Mouse (Mus musculus) embryonic fibroblast, embryonic 13.5 days (primary cell): ENCODE data around the gene Rapsn.

ENCODE experiments used
- CTCF ChIP-seq: IDR thresholded peaks from 2 replicates; pipeline ENCODE4 v1.5.1; 2011; ENCODE audit warnings: mild to moderate bottlenecking, control low read depth, low read length, moderate library complexity, borderline replicate concordance; ENCODE audit not compliant: insufficient read depth
- POLR2A ChIP-seq: IDR thresholded peaks from 2 replicates; pipeline ENCODE4 v1.6.1; 2011; ENCODE audit warnings: low read depth, mild to moderate bottlenecking, control low read depth, low read length, moderate library complexity

DNA sequence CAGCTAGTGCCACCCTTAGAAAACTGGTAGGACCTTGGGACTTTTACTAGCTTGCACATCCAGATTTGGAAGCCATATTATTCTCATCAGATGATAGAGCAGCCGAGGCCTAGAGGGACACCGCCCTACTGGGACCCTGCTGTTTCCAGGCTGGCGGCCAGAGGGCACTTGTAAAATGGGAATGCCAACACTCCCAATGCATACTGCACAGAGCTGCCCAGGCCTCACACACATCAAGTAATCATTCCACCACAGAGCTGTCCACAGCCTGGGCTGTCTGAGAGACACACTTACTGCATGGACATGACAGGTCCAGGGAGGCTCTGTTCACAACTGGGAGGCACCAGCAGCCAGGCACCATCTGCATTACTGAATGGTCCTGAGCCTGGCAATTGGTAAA lies 31.0 kb downstream of the Rapsn start:
- no peak for TF ChIP-seq CTCF
- TF ChIP-seq POLR2A, result peak; percentile 44; the same call in 1 of the 2 replicates
